Mouse (Mus musculus): ENCODE measurements around the gene Rgs6. TPM values are rescaled to one million over a fixed set of nuclear protein-coding genes. Genes with fewer than 3 reads are reported as not detected.

The Rgs6 gene
- total RNA-seq, 2 experiments from 2014 or later: 85.6 to 95.8 TPM

- DNase-seq (ENCODE audit: extremely low spot score in 1 of 2, low spot score in 2 of 2): no peak
- intact Hi-C loops (cut with DNase I): no loop called here
Observed at GRCm38 (mm10) chr12:82726255-82726654, 138.2 kb downstream of the Rgs6 start.

- intact Hi-C loops (cut with DNase I): no loop called here
- no peak for DNase-seq (ENCODE audit: extremely low spot score in 1 of 2, low spot score in 2 of 2)
Observed at GRCm38 (mm10) chr12:82731587-82731986, 143.5 kb downstream of the Rgs6 start.

- intact Hi-C loops (cut with DNase I): no loop called here
- DNase-seq (ENCODE audit: extremely low spot score in 1 of 2, low spot score in 2 of 2): no peak
Observed at GRCm38 (mm10) chr12:82742955-82743354, 154.9 kb downstream of the Rgs6 start.

- DNase-seq (ENCODE audit: extremely low spot score in 1 of 2, low spot score in 2 of 2): no peak
- intact Hi-C loops (cut with DNase I): no loop called here
Observed at GRCm38 (mm10) chr12:82744026-82744425, 155.9 kb downstream of the Rgs6 start.

GRCm38 (mm10) chr12:82744826-82745225 lies 156.7 kb downstream of the Rgs6 start:
- DNase-seq (ENCODE audit: extremely low spot score in 1 of 2, low spot score in 2 of 2): no peak
- intact Hi-C loops (cut with DNase I): no loop called here

- DNase-seq (ENCODE audit: extremely low spot score in 1 of 2, low spot score in 2 of 2): no peak
- intact Hi-C loops (cut with DNase I): no loop called here
Observed at GRCm38 (mm10) chr12:82747099-82747498, 159.0 kb downstream of the Rgs6 start.

GRCm38 (mm10) chr12:82751846-82752245 lies 163.8 kb downstream of the Rgs6 start:
- no peak for DNase-seq (ENCODE audit: extremely low spot score in 1 of 2, low spot score in 2 of 2)
- intact Hi-C loops (cut with DNase I): no loop called here

GRCm38 (mm10) chr12:82754501-82754900 lies 166.4 kb downstream of the Rgs6 start:
- intact Hi-C loops (cut with DNase I): no loop called here

GRCm38 (mm10) chr12:82756756-82757155 lies 168.7 kb downstream of the Rgs6 start:
- intact Hi-C loops (cut with DNase I): no loop called here
- peak; percentile 48 to 65 for DNase-seq (ENCODE audit: extremely low spot score in 1 of 2, low spot score in 2 of 2)

More at GRCm38 (mm10) chr12:82754501-82754900, 166.4 kb downstream of the Rgs6 start:
- DNase-seq (ENCODE audit: extremely low spot score in 1 of 2, low spot score in 2 of 2): no peak

- no peak for DNase-seq (ENCODE audit: extremely low spot score in 1 of 2, low spot score in 2 of 2)
- intact Hi-C loops (cut with DNase I): no loop called here
Observed at GRCm38 (mm10) chr12:82757367-82757766, 169.3 kb downstream of the Rgs6 start.

- intact Hi-C loops (cut with DNase I): no loop called here
- DNase-seq (ENCODE audit: extremely low spot score in 1 of 2, low spot score in 2 of 2): no peak
Observed at GRCm38 (mm10) chr12:82762046-82762445, 174.0 kb downstream of the Rgs6 start.

GRCm38 (mm10) chr12:82768726-82769125 lies 180.6 kb downstream of the Rgs6 start:
- no peak for DNase-seq (ENCODE audit: extremely low spot score in 1 of 2, low spot score in 2 of 2)
- intact Hi-C loops (cut with DNase I): no loop called here

GRCm38 (mm10) chr12:82772215-82772614 lies 184.1 kb downstream of the Rgs6 start:
- intact Hi-C loops (cut with DNase I): no loop called here

GRCm38 (mm10) chr12:82774576-82774975 lies 186.5 kb downstream of the Rgs6 start:
- intact Hi-C loops (cut with DNase I): no loop called here
- no peak for DNase-seq (ENCODE audit: extremely low spot score in 1 of 2, low spot score in 2 of 2)

More at GRCm38 (mm10) chr12:82772215-82772614, 184.1 kb downstream of the Rgs6 start:
- no peak for DNase-seq (ENCODE audit: extremely low spot score in 1 of 2, low spot score in 2 of 2)

GRCm38 (mm10) chr12:82776686-82777085 lies 188.6 kb downstream of the Rgs6 start:
- DNase-seq (ENCODE audit: extremely low spot score in 1 of 2, low spot score in 2 of 2): no peak
- intact Hi-C loops (cut with DNase I): no loop called here

- no peak for DNase-seq (ENCODE audit: extremely low spot score in 1 of 2, low spot score in 2 of 2)
- intact Hi-C loops (cut with DNase I): no loop called here
Observed at GRCm38 (mm10) chr12:82780936-82781335, 192.8 kb downstream of the Rgs6 start.

- DNase-seq (ENCODE audit: extremely low spot score in 1 of 2, low spot score in 2 of 2): no peak
- intact Hi-C loops (cut with DNase I): no loop called here
Observed at GRCm38 (mm10) chr12:82781414-82781813, 193.3 kb downstream of the Rgs6 start.

- intact Hi-C loops (cut with DNase I): no loop called here
- no peak for DNase-seq (ENCODE audit: extremely low spot score in 1 of 2, low spot score in 2 of 2)
Observed at GRCm38 (mm10) chr12:82792122-82792521, 204.0 kb downstream of the Rgs6 start.

- DNase-seq (ENCODE audit: extremely low spot score in 1 of 2, low spot score in 2 of 2): no peak
- intact Hi-C loops (cut with DNase I): no loop called here
Observed at GRCm38 (mm10) chr12:82799892-82800291, 211.8 kb downstream of the Rgs6 start.

GRCm38 (mm10) chr12:82801736-82802135 lies 213.6 kb downstream of the Rgs6 start:
- DNase-seq (ENCODE audit: extremely low spot score in 1 of 2, low spot score in 2 of 2): no peak
- intact Hi-C loops (cut with DNase I): no loop called here

- no peak for DNase-seq (ENCODE audit: extremely low spot score in 1 of 2, low spot score in 2 of 2)
- intact Hi-C loops (cut with DNase I): no loop called here
Observed at GRCm38 (mm10) chr12:82802711-82803110, 214.6 kb downstream of the Rgs6 start.
